Mouse (Mus musculus): ENCODE measurements around the gene Ptpn3.

DNA sequence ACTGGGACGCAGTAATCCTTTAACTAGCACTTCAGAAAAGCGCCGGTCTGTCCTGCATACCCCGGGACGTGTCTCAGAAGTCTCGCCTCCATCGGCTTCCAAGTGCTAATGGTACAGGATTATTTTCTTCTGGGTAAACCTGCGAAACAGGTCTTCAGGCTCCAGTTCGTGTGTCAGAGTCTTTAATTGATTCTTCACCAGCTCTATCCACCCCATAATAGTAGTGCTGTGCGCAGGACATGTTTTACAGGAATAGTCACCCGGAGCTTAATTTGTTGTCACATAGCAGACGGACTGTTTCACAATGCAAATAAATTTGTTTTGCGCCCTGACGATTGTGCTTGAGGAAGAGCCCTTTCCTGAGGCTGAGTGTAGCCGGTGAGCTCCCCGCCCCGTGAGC is 37.3 kb upstream of the Ptpn3 start:
- TF ChIP-seq CTCF (IDR thresholded peaks at IDR 0.05; ENCODE audit: extremely low read depth, insufficient read depth, insufficient read length, insufficient replicate concordance) = no peak
- no peak for TF ChIP-seq POLR2A (IDR thresholded peaks at IDR 0.05; ENCODE audit: low read depth, low read length)

Measured in spleen, adult 2 months (tissue).